Comparison of ENCODE assay signal across 9 mouse cellular contexts in the genomic region with DNA sequence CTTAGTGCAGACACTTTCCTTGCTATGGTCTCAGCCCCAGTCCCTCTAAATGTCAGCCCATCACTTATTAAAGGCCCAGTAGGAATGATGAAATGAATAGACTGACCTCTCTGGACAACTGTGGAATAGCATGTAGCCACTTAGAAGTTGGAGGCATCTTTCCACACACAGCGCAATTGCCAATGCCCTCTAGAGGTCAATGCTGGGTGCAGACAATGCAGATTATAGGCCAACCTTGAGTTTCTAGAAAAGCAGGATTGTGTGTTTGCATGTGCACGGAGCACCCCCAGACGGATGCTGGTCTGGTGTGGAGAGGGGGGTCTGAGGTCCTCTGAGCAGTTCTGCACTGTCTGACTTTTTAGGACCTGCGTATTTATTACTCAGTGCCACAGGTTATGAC. TPM values are rescaled to one million over a fixed set of nuclear protein-coding genes. Genes with fewer than 3 reads are reported as not detected.
DNase-seq lines count a peak whose midpoint lies in the region; ATAC-seq and TF ChIP-seq lines count a peak whose summit lies in the region.
"Had no signal": no experiment of that assay in that cellular context is flagged by ENCODE, and none has a peak within 500 bp of the region (broad histone marks: within the 10 kb centered on the region; RNA-seq: fewer than 3 reads in every experiment).

No protein-coding gene starts in this region.

- 0 out of 2 replicates have a peak, but pooled peaks have one; percentile 13 for ATAC-seq in intestine, embryonic 15.5 days
- ATAC-seq in intestine, embryonic 16.5 days = no peak
- no peak for ATAC-seq in erythroid progenitor cell, adult 5-6 weeks (replicated peaks; ENCODE audit: low FRiP score, poor library complexity, severe bottlenecking)

- no peaks in the 10 kb centered on the region for H3K9me3 ChIP-seq in intestine, embryonic 15.5 days
- H3K9me3 ChIP-seq in intestine, embryonic 16.5 days (ENCODE audit: control insufficient read depth, low read length) = no peaks in the 10 kb centered on the region
- no peaks in the 10 kb centered on the region for H3K9me3 ChIP-seq in E14TG2a.4 (ENCODE audit: low read length)

- H3K27ac ChIP-seq in intestine, embryonic 15.5 days = no peak overlapping the region
- H3K27ac ChIP-seq in intestine, embryonic 16.5 days (ENCODE audit: low read length) = no peak overlapping the region

- no peak overlapping the region for H3K4me3 ChIP-seq in intestine, embryonic 15.5 days (replicated peaks)
- H3K4me3 ChIP-seq in intestine, embryonic 16.5 days (ENCODE audit: low read length) = no peak overlapping the region
- no peak overlapping the region for H3K4me3 ChIP-seq in E14TG2a.4 (replicated peaks; ENCODE audit: low read length)
- H3K4me3 ChIP-seq: erythroblast, embryonic 14.5 days had no signal

- WGBS in intestine, embryonic 15.5 days = 73% methylated on average over 4 of the region's 4 CpGs
- WGBS in intestine, embryonic 16.5 days = 70% methylated on average over 4 of the region's 4 CpGs

- H3K27me3 ChIP-seq in intestine, embryonic 15.5 days (replicated peaks) = no peaks in the 10 kb centered on the region
- H3K27me3 ChIP-seq in intestine, embryonic 16.5 days (replicated peaks; ENCODE audit: control insufficient read depth, insufficient read depth, low read length) = no peaks in the 10 kb centered on the region
- no peaks in the 10 kb centered on the region for H3K27me3 ChIP-seq in E14TG2a.4 (ENCODE audit: insufficient read depth, low read length)

- no peak overlapping the region for H3K4me2 ChIP-seq in intestine, embryonic 15.5 days (replicated peaks)
- H3K4me2 ChIP-seq in intestine, embryonic 16.5 days (ENCODE audit: low read depth, low read length) = no peak overlapping the region

- H3K9ac ChIP-seq in intestine, embryonic 15.5 days = no peak overlapping the region
- no peak overlapping the region for H3K9ac ChIP-seq in intestine, embryonic 16.5 days (ENCODE audit: low read depth, low read length)

- peaks cover 15% of the 10 kb centered on the region for H3K4me1 ChIP-seq in intestine, embryonic 15.5 days (replicated peaks)
- H3K4me1 ChIP-seq in intestine, embryonic 16.5 days (ENCODE audit: control insufficient read depth, insufficient read depth, low read length) = peaks cover 14% of the 10 kb centered on the region
- peaks cover 33% of the 10 kb centered on the region for H3K4me1 ChIP-seq in E14TG2a.4 (replicated peaks; ENCODE audit: low read depth, low read length)

- peak; percentile 50 for DNase-seq in brain, adult 2 months (ENCODE audit: low read depth, low spot score)
- DNase-seq in kidney, postnatal 4 days = peak; percentile 26 to 50
- DNase-seq in ovary, postnatal 10 days (ENCODE audit: low spot score) = no peak
- DNase-seq in adrenal gland, adult 18-20 months (ENCODE audit: low spot score in 2 of 2) = no peak

- TF ChIP-seq CTCF in E14TG2a.4 (conservative IDR thresholded peaks at IDR 0.05; ENCODE audit: low read length) = peak; percentile 96

- 0 out of 2 replicates have a peak, but pooled peaks cover 3% of the 10 kb centered on the region for H3K36me3 ChIP-seq in intestine, embryonic 15.5 days
- H3K36me3 ChIP-seq in intestine, embryonic 16.5 days (ENCODE audit: control insufficient read depth, insufficient read depth, low read length) = 0 out of 2 replicates have a peak, but pooled peaks cover 2% of the 10 kb centered on the region
- H3K36me3 ChIP-seq in E14TG2a.4 (ENCODE audit: insufficient read depth, low read length) = peaks cover 36% of the 10 kb centered on the region

RNA-seq across cellular contexts. Expression of a gene that starts 33.7 kb away (rescaled TPM):
- polyA plus RNA-seq in intestine, embryonic 15.5 days (2015; fragmentation: Nextera tagmentation; extraction: Ambion mirVana) = 43.8 and 44.8 TPM in 2 replicates
- polyA plus RNA-seq in intestine, embryonic 16.5 days (2015; fragmentation: Nextera tagmentation; extraction: Ambion mirVana) = 39.2 and 43.9 TPM in 2 replicates
- 1 to 10 TPM; 8.8 to 9.3 TPM for total RNA-seq in adrenal gland, adult 18-20 months (2021)
- total RNA-seq in erythroid progenitor cell, adult 5-6 weeks (2015; ENCODE audit: low replicate concordance) = 6.3 and 25.6 TPM in 2 replicates
- total RNA-seq in erythroid progenitor cell, adult 5-6 weeks (2017; ENCODE audit: low replicate concordance) = 5.9 and 14.1 TPM in 2 replicates

RNA-seq across cellular contexts. Expression of a gene that starts 39.4 kb away (rescaled TPM):
- polyA plus RNA-seq in intestine, embryonic 15.5 days (2015; fragmentation: Nextera tagmentation; extraction: Ambion mirVana) = 4.8 and 5.0 TPM in 2 replicates
- 3.0 and 3.6 TPM in 2 replicates for polyA plus RNA-seq in intestine, embryonic 16.5 days (2015; fragmentation: Nextera tagmentation; extraction: Ambion mirVana)
- total RNA-seq in adrenal gland, adult 18-20 months (2021) = 100 to 1,000 TPM in 1 of 2 experiments, 10 to 100 TPM in 1; 55.1 to 103 TPM
- total RNA-seq in erythroid progenitor cell, adult 5-6 weeks (2015; ENCODE audit: low replicate concordance) = 3.2 and 6.3 TPM in 2 replicates
- 1.0 and 1.1 TPM in 2 replicates for total RNA-seq in erythroid progenitor cell, adult 5-6 weeks (2017; ENCODE audit: low replicate concordance)

Comparison
In these comparisons a context has a peak if more than half of its experiments do, and no peak if none do; other contexts are left out.
1. DNase-seq: peak in brain, adult 2 months (single experiment) and kidney, postnatal 4 days (2 of 2); none in ovary, postnatal 10 days (single experiment) and adrenal gland, adult 18-20 months (0 of 2).
2. RNA of a gene that starts 39.4 kb away (total RNA-seq): 55.1 to 103 TPM in adrenal gland, adult 18-20 months; 1.0 to 6.3 TPM in erythroid progenitor cell, adult 5-6 weeks; every median in the first group is over 4 times any median in the second.